Mouse (Mus musculus): ENCODE results near the gene Sytl3. TPM values are rescaled to one million over a fixed set of nuclear protein-coding genes. Genes with fewer than 3 reads are reported as not detected.
A peak's percentile ranks its signal among the peaks of the same experiment; 100 is the strongest.

Sytl3 gene
- polyA plus RNA-seq, 1 experiment from 2014 or later: not detected

- H3K9me3 ChIP-seq (replicated peaks): no peaks in the 10 kb centered on the region
- H3K4me3 ChIP-seq: no peak overlapping the region
- H3K27ac ChIP-seq (ENCODE audit: poor library complexity, severe bottlenecking): no peak overlapping the region
- no peaks in the 10 kb centered on the region for H3K27me3 ChIP-seq (replicated peaks)
- H3K9ac ChIP-seq: 0 out of 2 replicates have a peak overlapping the region, but pooled peaks have one; percentile 19
- no peak for ATAC-seq (ENCODE audit: insufficient number of reproducible peaks, low FRiP score)
- WGBS: 53% methylated on average over 7 of the region's 7 CpGs
- no peak overlapping the region for H3K4me2 ChIP-seq
- peaks cover 4% of the 10 kb centered on the region for H3K36me3 ChIP-seq
- H3K4me1 ChIP-seq (replicated peaks): peaks cover 73% of the 10 kb centered on the region
Observed at GRCm38 (mm10) chr17:6763513-6764226, 104.8 kb downstream of the Sytl3 start.

GRCm38 (mm10) chr17:6764227-6764593 is 105.3 kb downstream of the Sytl3 start:
- 75% methylated on average over 7 of the region's 7 CpGs for WGBS
- H3K36me3 ChIP-seq: no peaks in the 10 kb centered on the region
- H3K9me3 ChIP-seq (replicated peaks): no peaks in the 10 kb centered on the region
- no peak overlapping the region for H3K27ac ChIP-seq (ENCODE audit: poor library complexity, severe bottlenecking)
- H3K4me3 ChIP-seq: no peak overlapping the region
- H3K9ac ChIP-seq: no peak overlapping the region
- H3K4me2 ChIP-seq: no peak overlapping the region
- no peak for ATAC-seq (ENCODE audit: insufficient number of reproducible peaks, low FRiP score)
- H3K4me1 ChIP-seq (replicated peaks): peaks cover 76% of the 10 kb centered on the region
- H3K27me3 ChIP-seq (replicated peaks): no peaks in the 10 kb centered on the region

GRCm38 (mm10) chr17:6764730-6765129 is 105.8 kb downstream of the Sytl3 start:
- peaks cover 76% of the 10 kb centered on the region for H3K4me1 ChIP-seq (replicated peaks)
- no peaks in the 10 kb centered on the region for H3K36me3 ChIP-seq
- H3K9me3 ChIP-seq (replicated peaks): no peaks in the 10 kb centered on the region
- no peak overlapping the region for H3K4me2 ChIP-seq
- no peak for ATAC-seq (ENCODE audit: insufficient number of reproducible peaks, low FRiP score)
- WGBS: 78% methylated on average over 4 of the region's 4 CpGs
- H3K9ac ChIP-seq: no peak overlapping the region
- peak overlapping the region; percentile 77; the same call in 1 of the 2 replicates for H3K27ac ChIP-seq (ENCODE audit: poor library complexity, severe bottlenecking)
- H3K4me3 ChIP-seq: no peak overlapping the region
- H3K27me3 ChIP-seq (replicated peaks): no peaks in the 10 kb centered on the region

GRCm38 (mm10) chr17:6765886-6766285 is 107.0 kb downstream of the Sytl3 start:
- H3K4me3 ChIP-seq: no peak overlapping the region
- H3K36me3 ChIP-seq: no peaks in the 10 kb centered on the region
- 18% methylated on average over 2 of the region's 2 CpGs for WGBS
- peak overlapping the region; percentile 77 for H3K27ac ChIP-seq (ENCODE audit: poor library complexity, severe bottlenecking)
- no peaks in the 10 kb centered on the region for H3K27me3 ChIP-seq (replicated peaks)
- H3K4me2 ChIP-seq: no peak overlapping the region
- 0 out of 2 replicates have a peak, but pooled peaks have one; percentile 34 for ATAC-seq (ENCODE audit: insufficient number of reproducible peaks, low FRiP score)
- H3K9ac ChIP-seq: no peak overlapping the region
- no peaks in the 10 kb centered on the region for H3K9me3 ChIP-seq (replicated peaks)
- peaks cover 77% of the 10 kb centered on the region for H3K4me1 ChIP-seq (replicated peaks)

GRCm38 (mm10) chr17:6766823-6767222 is 107.9 kb downstream of the Sytl3 start:
- no peak overlapping the region for H3K4me2 ChIP-seq
- H3K27me3 ChIP-seq (replicated peaks): no peaks in the 10 kb centered on the region
- no peaks in the 10 kb centered on the region for H3K36me3 ChIP-seq
- WGBS: 68% methylated on average over 4 of the region's 4 CpGs
- no peak for ATAC-seq (ENCODE audit: insufficient number of reproducible peaks, low FRiP score)
- H3K4me3 ChIP-seq: no peak overlapping the region
- H3K9ac ChIP-seq: no peak overlapping the region
- H3K27ac ChIP-seq (ENCODE audit: poor library complexity, severe bottlenecking): peak overlapping the region; percentile 77
- H3K4me1 ChIP-seq (replicated peaks): peaks cover 84% of the 10 kb centered on the region
- H3K9me3 ChIP-seq (replicated peaks): no peaks in the 10 kb centered on the region

- no peaks in the 10 kb centered on the region for H3K27me3 ChIP-seq (replicated peaks)
- no peaks in the 10 kb centered on the region for H3K9me3 ChIP-seq (replicated peaks)
- no peak overlapping the region for H3K4me3 ChIP-seq
- H3K36me3 ChIP-seq: no peaks in the 10 kb centered on the region
- WGBS: 50% methylated on average over 5 of the region's 5 CpGs
- H3K4me1 ChIP-seq (replicated peaks): peaks cover 89% of the 10 kb centered on the region
- ATAC-seq (ENCODE audit: insufficient number of reproducible peaks, low FRiP score): no peak
- peak overlapping the region; percentile 87 for H3K27ac ChIP-seq (ENCODE audit: poor library complexity, severe bottlenecking)
- no peak overlapping the region for H3K4me2 ChIP-seq
- no peak overlapping the region for H3K9ac ChIP-seq
Observed at GRCm38 (mm10) chr17:6767771-6768170, 108.9 kb downstream of the Sytl3 start.

- ATAC-seq (ENCODE audit: insufficient number of reproducible peaks, low FRiP score): no peak
- Histone ChIP-seq H3K9me3 (replicated peaks) (no peaks in the 10 kb centered on the region), H3K27ac (ENCODE audit: poor library complexity, severe bottlenecking) (peak overlapping the region; percentile 87), H3K27me3 (replicated peaks) (no peaks in the 10 kb centered on the region), H3K4me1 (replicated peaks) (peaks cover 85% of the 10 kb centered on the region), H3K9ac (no peak overlapping the region), H3K4me3 (no peak overlapping the region), H3K36me3 (no peaks in the 10 kb centered on the region; the same call in 1 of the 2 replicates), H3K4me2 (no peak overlapping the region)
- WGBS: 59% methylated on average over 5 of the region's 5 CpGs
Observed at GRCm38 (mm10) chr17:6768301-6768788, 109.5 kb downstream of the Sytl3 start.

GRCm38 (mm10) chr17:6769602-6770001 is 110.7 kb downstream of the Sytl3 start:
- Histone ChIP-seq H3K27ac (ENCODE audit: poor library complexity, severe bottlenecking) (peak overlapping the region; percentile 35), H3K9me3 (replicated peaks) (no peaks in the 10 kb centered on the region), H3K4me1 (replicated peaks) (peaks cover 87% of the 10 kb centered on the region), H3K36me3 (no peaks in the 10 kb centered on the region; the same call in 1 of the 2 replicates), H3K4me3 (no peak overlapping the region), H3K4me2 (no peak overlapping the region), H3K27me3 (replicated peaks) (no peaks in the 10 kb centered on the region), H3K9ac (peak overlapping the region; percentile 45)
- ATAC-seq (ENCODE audit: insufficient number of reproducible peaks, low FRiP score): no peak
- WGBS: 49% methylated on average over 4 of the region's 4 CpGs

GRCm38 (mm10) chr17:6771661-6772489 is 113.0 kb downstream of the Sytl3 start:
- no peak overlapping the region for H3K4me3 ChIP-seq
- no peak overlapping the region for H3K4me2 ChIP-seq
- no peak for ATAC-seq (ENCODE audit: insufficient number of reproducible peaks, low FRiP score)
- H3K36me3 ChIP-seq: no peaks in the 10 kb centered on the region; the same call in 1 of the 2 replicates
- 79% methylated on average over 16 of the region's 16 CpGs for WGBS
- no peaks in the 10 kb centered on the region for H3K27me3 ChIP-seq (replicated peaks)
- no peak overlapping the region for H3K9ac ChIP-seq
- H3K4me1 ChIP-seq (replicated peaks): peaks cover 76% of the 10 kb centered on the region
- H3K9me3 ChIP-seq (replicated peaks): no peaks in the 10 kb centered on the region
- H3K27ac ChIP-seq (ENCODE audit: poor library complexity, severe bottlenecking): 0 out of 2 replicates have a peak overlapping the region, but pooled peaks have one; percentile 37

- no peak overlapping the region for H3K4me2 ChIP-seq
- 79% methylated on average over 5 of the region's 5 CpGs for WGBS
- H3K27ac ChIP-seq (ENCODE audit: poor library complexity, severe bottlenecking): 0 out of 2 replicates have a peak overlapping the region, but pooled peaks have one; percentile 37
- H3K4me1 ChIP-seq (replicated peaks): peaks cover 75% of the 10 kb centered on the region
- H3K4me3 ChIP-seq: no peak overlapping the region
- H3K27me3 ChIP-seq (replicated peaks): no peaks in the 10 kb centered on the region
- H3K9me3 ChIP-seq (replicated peaks): no peaks in the 10 kb centered on the region
- no peak for ATAC-seq (ENCODE audit: insufficient number of reproducible peaks, low FRiP score)
- H3K36me3 ChIP-seq: no peaks in the 10 kb centered on the region; the same call in 1 of the 2 replicates
- no peak overlapping the region for H3K9ac ChIP-seq
Observed at GRCm38 (mm10) chr17:6772490-6772773, 113.5 kb downstream of the Sytl3 start.
